Comparison of ENCODE assay signal across 11 mouse cellular contexts in the genomic region with DNA sequence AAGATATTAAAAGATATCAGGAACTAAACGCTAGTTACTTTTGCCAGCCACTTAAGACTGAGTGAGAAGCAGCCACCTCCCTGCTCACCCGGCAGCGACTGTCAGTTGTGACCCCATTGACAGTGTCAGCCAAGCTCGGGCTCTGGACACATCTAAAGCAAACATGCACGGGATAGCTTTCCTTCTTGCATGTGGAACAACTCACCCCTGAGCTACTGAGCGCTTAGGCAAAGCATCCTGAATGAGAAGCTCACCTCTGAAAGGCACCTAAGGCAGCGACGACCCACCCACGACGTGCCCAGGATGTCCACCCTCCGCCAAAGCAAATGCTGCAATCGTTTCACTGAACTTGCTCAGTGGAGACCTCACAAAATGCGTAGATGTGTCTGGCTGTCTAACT. TPM values are rescaled to one million over a fixed set of nuclear protein-coding genes. Genes with fewer than 3 reads are reported as not detected.
DNase-seq lines count a peak whose midpoint lies in the region; ATAC-seq and TF ChIP-seq lines count a peak whose summit lies in the region.
"Had no signal": no experiment of that assay in that cellular context is flagged by ENCODE, and none has a peak within 500 bp of the region (broad histone marks: within the 10 kb centered on the region; RNA-seq: fewer than 3 reads in every experiment).

No protein-coding gene starts in this region.

- no peak overlapping the region for H3K4me3 ChIP-seq in hindbrain, postnatal 0 days (ENCODE audit: low read length)
- H3K4me3 ChIP-seq in hindbrain, embryonic 10.5 days, result no peak overlapping the region
- no peak overlapping the region for H3K4me3 ChIP-seq in midbrain, embryonic 15.5 days
- no peak overlapping the region for H3K4me3 ChIP-seq in midbrain, embryonic 16.5 days (ENCODE audit: low read depth, low read length)
- H3K4me3 ChIP-seq in intestine, postnatal 0 days (ENCODE audit: low read depth, low read length), result peak overlapping the region; percentile 32

- no peaks in the 10 kb centered on the region for H3K36me3 ChIP-seq in hindbrain, postnatal 0 days (ENCODE audit: insufficient read depth, low read length)
- no peaks in the 10 kb centered on the region for H3K36me3 ChIP-seq in hindbrain, embryonic 10.5 days
- H3K36me3 ChIP-seq in midbrain, embryonic 15.5 days (replicated peaks), result no peaks in the 10 kb centered on the region
- H3K36me3 ChIP-seq in midbrain, embryonic 16.5 days (ENCODE audit: control insufficient read depth, insufficient read depth, low read length), result no peaks in the 10 kb centered on the region
- no peaks in the 10 kb centered on the region for H3K36me3 ChIP-seq in intestine, postnatal 0 days (ENCODE audit: control insufficient read depth, insufficient read depth)
- H3K36me3 ChIP-seq: forebrain, embryonic 12.5 days; midbrain, embryonic 12.5 days had no signal

- no peak for DNase-seq in hindbrain, postnatal 0 days (ENCODE audit: low spot score)
- DNase-seq in hindbrain, embryonic 10.5 days (ENCODE audit: low spot score), result no peak
- DNase-seq in urinary bladder, postnatal 4 days (ENCODE audit: low spot score in 2 of 2), result no peak
- no peak for DNase-seq in adrenal gland, postnatal 14 days
- no peak for DNase-seq in adrenal gland, adult (ENCODE audit: inconsistent age in 2 of 2, low spot score in 1 of 2)

- ATAC-seq in hindbrain, postnatal 0 days, result no peak
- 0 out of 2 replicates have a peak, but pooled peaks have one; percentile 3 for ATAC-seq in midbrain, embryonic 15.5 days (replicated peaks)
- ATAC-seq in midbrain, embryonic 16.5 days, result no peak
- no peak for ATAC-seq in intestine, postnatal 0 days

- no peak for TF ChIP-seq CTCF in hindbrain, postnatal 0 days (IDR thresholded peaks at IDR 0.05; ENCODE audit: low read depth)
- no peak for TF ChIP-seq CTCF in intestine, postnatal 0 days (IDR thresholded peaks at IDR 0.05; ENCODE audit: low read depth)

- H3K9ac ChIP-seq in hindbrain, postnatal 0 days (replicated peaks; ENCODE audit: low read length), result no peak overlapping the region
- H3K9ac ChIP-seq in midbrain, embryonic 15.5 days, result no peak overlapping the region
- H3K9ac ChIP-seq in midbrain, embryonic 16.5 days (ENCODE audit: low read depth, low read length), result no peak overlapping the region
- no peak overlapping the region for H3K9ac ChIP-seq in intestine, postnatal 0 days (ENCODE audit: low read depth, low read length)

- no peak overlapping the region for H3K27ac ChIP-seq in hindbrain, postnatal 0 days
- H3K27ac ChIP-seq in hindbrain, embryonic 10.5 days, result no peak overlapping the region
- no peak overlapping the region for H3K27ac ChIP-seq in midbrain, embryonic 15.5 days
- H3K27ac ChIP-seq in midbrain, embryonic 16.5 days (ENCODE audit: low read length), result no peak overlapping the region
- no peak overlapping the region for H3K27ac ChIP-seq in intestine, postnatal 0 days (ENCODE audit: low read depth, low read length)
- H3K27ac ChIP-seq: forebrain, embryonic 12.5 days; midbrain, embryonic 12.5 days had no signal

- peaks cover 3% of the 10 kb centered on the region; the same call in 1 of the 2 replicates for H3K27me3 ChIP-seq in hindbrain, postnatal 0 days (ENCODE audit: insufficient read depth, low read length)
- peaks cover 5% of the 10 kb centered on the region for H3K27me3 ChIP-seq in hindbrain, embryonic 10.5 days (ENCODE audit: insufficient read depth, poor library complexity, severe bottlenecking)
- H3K27me3 ChIP-seq in midbrain, embryonic 15.5 days (replicated peaks), result no peaks in the 10 kb centered on the region
- H3K27me3 ChIP-seq in midbrain, embryonic 16.5 days (ENCODE audit: control insufficient read depth, insufficient read depth, low read depth, low read length), result 0 out of 2 replicates have a peak, but pooled peaks cover 2% of the 10 kb centered on the region
- H3K27me3 ChIP-seq in intestine, postnatal 0 days (replicated peaks; ENCODE audit: control insufficient read depth, insufficient read depth, low read length), result peaks cover 7% of the 10 kb centered on the region; the same call in 1 of the 2 replicates

- peaks cover 7% of the 10 kb centered on the region; the same call in 1 of the 2 replicates for H3K4me1 ChIP-seq in hindbrain, postnatal 0 days (ENCODE audit: insufficient read depth, low read length)
- peaks cover 9% of the 10 kb centered on the region; the same call in 1 of the 2 replicates for H3K4me1 ChIP-seq in hindbrain, embryonic 10.5 days (replicated peaks)
- peaks cover 10% of the 10 kb centered on the region for H3K4me1 ChIP-seq in midbrain, embryonic 15.5 days
- peaks cover 6% of the 10 kb centered on the region for H3K4me1 ChIP-seq in midbrain, embryonic 16.5 days (ENCODE audit: control insufficient read depth, insufficient read depth, low read length)
- no peaks in the 10 kb centered on the region for H3K4me1 ChIP-seq in intestine, postnatal 0 days (replicated peaks; ENCODE audit: control insufficient read depth, insufficient read depth, low read length)

- no peaks in the 10 kb centered on the region for H3K9me3 ChIP-seq in hindbrain, postnatal 0 days (ENCODE audit: low read length)
- no peaks in the 10 kb centered on the region for H3K9me3 ChIP-seq in hindbrain, embryonic 10.5 days
- H3K9me3 ChIP-seq in midbrain, embryonic 15.5 days, result no peaks in the 10 kb centered on the region
- no peaks in the 10 kb centered on the region for H3K9me3 ChIP-seq in midbrain, embryonic 16.5 days (replicated peaks; ENCODE audit: control insufficient read depth, low read length, poor library complexity, severe bottlenecking)
- no peaks in the 10 kb centered on the region for H3K9me3 ChIP-seq in intestine, postnatal 0 days (ENCODE audit: control insufficient read depth)
- H3K9me3 ChIP-seq: forebrain, embryonic 12.5 days; midbrain, embryonic 12.5 days had no signal

- peak overlapping the region; percentile 93; the same call in 1 of the 2 replicates for H3K4me2 ChIP-seq in hindbrain, postnatal 0 days (ENCODE audit: low read depth, low read length)
- 0 out of 2 replicates have a peak overlapping the region, but pooled peaks have one; percentile 77 for H3K4me2 ChIP-seq in midbrain, embryonic 15.5 days
- no peak overlapping the region for H3K4me2 ChIP-seq in midbrain, embryonic 16.5 days (ENCODE audit: low read length)
- peak overlapping the region; percentile 60 for H3K4me2 ChIP-seq in intestine, postnatal 0 days (replicated peaks; ENCODE audit: low read depth)

- 73% methylated on average over 13 of the region's 13 CpGs for WGBS in hindbrain, postnatal 0 days
- 69% methylated on average over 13 of the region's 13 CpGs for WGBS in hindbrain, embryonic 10.5 days
- 77% methylated on average over 13 of the region's 13 CpGs for WGBS in midbrain, embryonic 15.5 days
- 74% methylated on average over 13 of the region's 13 CpGs for WGBS in midbrain, embryonic 16.5 days
- 47% methylated on average over 13 of the region's 13 CpGs for WGBS in intestine, postnatal 0 days

RNA-seq across cellular contexts. Expression of a gene that starts 1.0 kb away (rescaled TPM):
- 8.9 and 10.4 TPM in 2 replicates for total RNA-seq in hindbrain, postnatal 0 days (2014; rRNA removed)
- 2.0 and 2.1 TPM in 2 replicates for polyA plus RNA-seq in hindbrain, postnatal 0 days (2015; fragmentation: Nextera tagmentation; extraction: Ambion mirVana)
- 1.2 and 1.5 TPM in 2 replicates for polyA plus RNA-seq in hindbrain, embryonic 10.5 days (2016; fragmentation: Nextera tagmentation; extraction: Ambion mirVana)
- 3.1 and 3.6 TPM in 2 replicates for polyA plus RNA-seq in midbrain, embryonic 15.5 days (2015; fragmentation: Nextera tagmentation; extraction: Ambion mirVana)
- 3.1 and 3.7 TPM in 2 replicates for polyA plus RNA-seq in midbrain, embryonic 16.5 days (2015; fragmentation: Nextera tagmentation; extraction: Ambion mirVana)
- polyA plus RNA-seq in intestine, postnatal 0 days (2015; fragmentation: Nextera tagmentation; extraction: Ambion mirVana), result 5.0 and 5.1 TPM in 2 replicates
- 32.9 and 35.9 TPM in 2 replicates for total RNA-seq in adrenal gland, postnatal 14 days (2021)
- total RNA-seq: common myeloid progenitor, adult 5-6 weeks had no signal

RNA-seq across cellular contexts. Expression of a gene that starts 55.3 kb away (rescaled TPM):
- total RNA-seq in hindbrain, postnatal 0 days (2014; rRNA removed), result 59.1 and 70.7 TPM in 2 replicates
- polyA plus RNA-seq in hindbrain, postnatal 0 days (2015; fragmentation: Nextera tagmentation; extraction: Ambion mirVana), result 168 and 171 TPM in 2 replicates
- polyA plus RNA-seq in hindbrain, embryonic 10.5 days (2016; fragmentation: Nextera tagmentation; extraction: Ambion mirVana), result 78.5 and 97.0 TPM in 2 replicates
- polyA plus RNA-seq in midbrain, embryonic 15.5 days (2015; fragmentation: Nextera tagmentation; extraction: Ambion mirVana), result 213 and 222 TPM in 2 replicates
- 226 and 229 TPM in 2 replicates for polyA plus RNA-seq in midbrain, embryonic 16.5 days (2015; fragmentation: Nextera tagmentation; extraction: Ambion mirVana)
- polyA plus RNA-seq in intestine, postnatal 0 days (2015; fragmentation: Nextera tagmentation; extraction: Ambion mirVana), result 130 and 131 TPM in 2 replicates
- total RNA-seq in adrenal gland, postnatal 14 days (2021), result 31.3 and 35.6 TPM in 2 replicates
